Mouse (Mus musculus) myocyte (in vitro differentiated cells): ENCODE results near the gene Tenm2.

ENCODE experiments used
- CEBPB ChIP-seq: IDR thresholded peaks from 2 replicates; pipeline ENCODE4 v1.6.1; 2011; ENCODE audit warnings: mild to moderate bottlenecking, moderate library complexity; ENCODE audit not compliant: poor library complexity, insufficient read depth, severe bottlenecking
- MYOD1 ChIP-seq, 3 experiments: IDR thresholded peaks; one replicate each; pipeline ENCODE4 v1.6.1; 2011; ENCODE audit warnings: control low read depth in 2 of 3, low read depth in 2 of 3, mild to moderate bottlenecking in 2 of 3, moderate library complexity in 1 of 3; ENCODE audit not compliant: insufficient read length in 2 of 3, control insufficient read depth in 1 of 3
- MYOG ChIP-seq, 3 experiments: IDR thresholded peaks; one replicate each; pipeline ENCODE4 v1.6.1; 2011; ENCODE audit warnings: control low read depth in 2 of 3, low read depth in 2 of 3, mild to moderate bottlenecking in 2 of 3; ENCODE audit not compliant: insufficient read length in 2 of 3, control insufficient read depth in 1 of 3, insufficient read depth in 1 of 3
- POLR2A ChIP-seq: IDR thresholded peaks from one replicate; pipeline ENCODE4 v1.6.1; 2011; ENCODE audit warnings: low read depth, mild to moderate bottlenecking, control low read depth, moderate library complexity; ENCODE audit not compliant: insufficient read length
- POLR2AphosphoS2 ChIP-seq: IDR thresholded peaks from one replicate; pipeline ENCODE4 v1.6.1; 2011; ENCODE audit warnings: low read depth, control low read depth; ENCODE audit not compliant: insufficient read length
- TCF12 ChIP-seq: IDR thresholded peaks from one replicate; pipeline ENCODE4 v1.6.1; 2011; ENCODE audit warnings: mild to moderate bottlenecking, control low read depth; ENCODE audit not compliant: poor library complexity, insufficient read depth, severe bottlenecking

GRCm38 (mm10) chr11:36277903-36278215 lies 957.9 kb downstream of the Tenm2 start:
- TF ChIP-seq MYOG (IDR thresholded peaks at IDR 0.05; ENCODE audit: control insufficient read depth in 1 of 3, insufficient read depth in 1 of 3, insufficient read length in 2 of 3, low read depth in 2 of 3) (no peak), POLR2A (no peak), CEBPB (no peak), MYOD1 (IDR thresholded peaks at IDR 0.05; ENCODE audit: control insufficient read depth in 1 of 3, insufficient read length in 2 of 3, low read depth in 2 of 3) (no peak), TCF12 (no peak), POLR2AphosphoS2 (no peak)
